Mouse (Mus musculus) adrenal gland, postnatal 25 days (tissue): ENCODE results near the gene Srrm1. TPM values are rescaled to one million over a fixed set of nuclear protein-coding genes. Genes with fewer than 3 reads are reported as not detected.

Experiments
- DNase-seq: peaks from one replicate; pipeline ENCODE4 v3.0.0; 2021; ENCODE audit warnings: mixed read lengths
- total RNA-seq: library from RNA; stranded (reverse); gene quantifications from 2 replicates; pipeline ENCODE4 v1.2.3, GENCODE M21; 2021

Srrm1 gene
- total RNA-seq, 1 experiment from 2014 or later: 151 TPM

DNA sequence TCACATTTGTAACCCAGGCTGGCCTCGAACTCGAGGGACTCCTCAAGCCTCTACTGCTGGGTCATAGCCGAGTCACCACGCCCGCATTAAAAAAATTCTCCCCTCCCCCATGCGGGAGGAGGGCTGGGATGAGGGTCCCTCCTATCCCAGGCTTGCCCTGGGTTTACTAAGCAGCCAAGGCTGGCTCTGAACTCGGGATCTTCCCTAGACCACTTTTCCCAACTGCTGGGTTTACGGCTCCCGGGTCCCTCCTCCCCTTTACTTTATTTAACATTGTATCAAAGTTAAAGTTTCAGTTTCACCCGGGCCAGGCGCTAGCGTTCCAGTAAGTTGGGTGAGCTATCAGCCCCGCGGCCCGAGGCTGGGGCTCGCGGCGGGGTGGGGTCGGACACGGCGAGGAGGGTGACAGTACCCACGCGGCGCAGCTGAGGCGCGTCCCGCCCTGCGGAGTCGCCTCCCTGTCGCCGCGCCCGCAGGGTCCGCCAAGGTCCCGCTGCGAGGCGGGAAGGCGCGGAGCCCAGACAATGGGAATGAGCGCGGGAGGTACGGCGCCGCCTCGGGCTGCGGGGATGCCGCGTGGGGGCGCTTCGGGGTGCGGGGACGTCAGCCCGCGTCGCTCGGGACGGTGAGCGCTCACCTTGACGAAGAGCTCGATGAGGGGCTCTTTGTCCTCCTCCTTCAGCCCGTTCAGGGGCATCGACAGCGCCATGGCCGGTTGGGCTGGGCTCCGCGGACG, 81.1 kb downstream of the Srrm1 start:
- DNase-seq: peak; percentile 68

- DNase-seq: no peak
Observed at GRCm38 (mm10) chr4:135271419-135271828, 81.7 kb downstream of the Srrm1 start.

Other genes starting within 250 kb of the Srrm1 start
- gene Runx3, start 232.7 kb downstream of the Srrm1 start, total RNA-seq: 1.0 and 1.7 TPM in 2 replicates
- 65.5 and 72.8 TPM in 2 replicates for gene Clic4, start 80.5 kb downstream of the Srrm1 start, total RNA-seq
- gene Ncmap, start 44.9 kb upstream of the Srrm1 start, total RNA-seq: not detected in 2 replicates
- gene Rcan3, start 80.5 kb upstream of the Srrm1 start, total RNA-seq: 11.9 and 16.9 TPM in 2 replicates
- 0.91 TPM in 1 of 2 replicates, not detected in the other for gene Stpg1, start 141.5 kb upstream of the Srrm1 start, total RNA-seq
- gene Nipal3, start 141.7 kb upstream of the Srrm1 start, total RNA-seq: 12.7 and 26.6 TPM in 2 replicates
- gene Grhl3, start 220.3 kb upstream of the Srrm1 start, total RNA-seq: not detected in 2 replicates